Mouse (Mus musculus) kidney, postnatal 0 days (tissue): ENCODE measurements at regions not wholly inside any gene's neighbourhood (a gene's known extent, or its start where the extent isn't known, plus 50 kb on each side); places are given as distances from the start of the nearest gene placed in this dataset.

ENCODE experiments used
- ATAC-seq: fragments of 200-750 bp; cut with Nextera tagmentation; replicated peaks from 2 replicates; pipeline ENCODE4 v1.8.0; 2017; ENCODE audit warnings: low read depth, moderate number of reproducible peaks, moderate TSS enrichment, moderate library complexity; ENCODE audit not compliant: low FRiP score
- DNase-seq: peaks from one replicate; pipeline ENCODE4 v3.0.0-alpha.2; 2016; ENCODE audit warnings: low spot score
- H3K27ac ChIP-seq: fragments of 300-500 bp; sonication (generic); 2 replicates; pipeline ENCODE4 v1.5.1; 2014; ENCODE audit warnings: mild to moderate bottlenecking
- H3K27me3 ChIP-seq: fragments of 300-500 bp; sonication (generic); 2 replicates; pipeline ENCODE4 v1.6.1; 2014; ENCODE audit warnings: low read length, mixed read lengths; ENCODE audit not compliant: insufficient read depth
- H3K36me3 ChIP-seq: fragments of 300-500 bp; sonication (generic); 2 replicates; pipeline ENCODE4 v1.6.1; 2014; ENCODE audit warnings: low read length, mixed read lengths; ENCODE audit not compliant: insufficient read depth
- H3K4me1 ChIP-seq: fragments of 300-500 bp; sonication (generic); replicated peaks from 2 replicates; pipeline ENCODE4 v1.6.1; 2014; ENCODE audit warnings: antibody characterized with exemption, low read length, mixed read lengths; ENCODE audit not compliant: insufficient read depth
- H3K4me2 ChIP-seq: fragments of 300-500 bp; sonication (generic); 2 replicates; pipeline ENCODE4 v1.6.1; 2014; ENCODE audit warnings: mild to moderate bottlenecking, low read length, moderate library complexity, mixed read lengths
- H3K4me3 ChIP-seq: fragments of 300-500 bp; sonication (generic); replicated peaks from 2 replicates; pipeline ENCODE4 v1.5.1; 2014; ENCODE audit warnings: low read depth, low read length
- H3K9ac ChIP-seq: fragments of 300-500 bp; sonication (generic); 2 replicates; pipeline ENCODE4 v1.6.1; 2014; ENCODE audit warnings: low read depth, low read length
- H3K9me3 ChIP-seq: fragments of 300-500 bp; sonication (generic); replicated peaks from 2 replicates; pipeline ENCODE4 v1.6.1; 2016; ENCODE audit warnings: low read length, inconsistent platforms, mixed read lengths
- CTCF ChIP-seq: IDR thresholded peaks from 2 replicates; pipeline ENCODE4 v1.5.1; 2016; ENCODE audit warnings: antibody characterized with exemption, low read depth, mild to moderate bottlenecking, moderate library complexity
- WGBS: fragments of 180-500 bp; shearing (Covaris S2); extraction: QIAGEN DNeasy Blood & Tissue Kit; methylation state at CpG from one replicate; pipeline ENCODE4 v1.1.7; 2014; 5-methylcytosine and 5-hydroxymethylcytosine counted together

- no peaks in the 10 kb centered on the region for H3K9me3 ChIP-seq
- no peak overlapping the region for H3K27ac ChIP-seq
- H3K4me1 ChIP-seq, result no peaks in the 10 kb centered on the region; the same call in 1 of the 2 replicates
- 74% methylated on average over 6 of the region's 6 CpGs for WGBS
- H3K4me2 ChIP-seq, result no peak overlapping the region
- no peak for DNase-seq
- TF ChIP-seq CTCF, result no peak
- no peaks in the 10 kb centered on the region for H3K27me3 ChIP-seq
- ATAC-seq, result no peak
- no peak overlapping the region for H3K9ac ChIP-seq
- H3K4me3 ChIP-seq, result no peak overlapping the region
- no peaks in the 10 kb centered on the region for H3K36me3 ChIP-seq
Measured at GRCm38 (mm10) chr10:126753201-126753600, 148.0 kb downstream of the Atp23 start.

GRCm38 (mm10) chr10:126752699-126753098 is 148.5 kb downstream of the Atp23 start:
- H3K27me3 ChIP-seq, result no peaks in the 10 kb centered on the region
- H3K4me1 ChIP-seq, result no peaks in the 10 kb centered on the region; the same call in 1 of the 2 replicates
- H3K27ac ChIP-seq, result no peak overlapping the region
- H3K9ac ChIP-seq, result no peak overlapping the region
- H3K36me3 ChIP-seq, result no peaks in the 10 kb centered on the region
- no peak overlapping the region for H3K4me2 ChIP-seq
- TF ChIP-seq CTCF, result peak; percentile 60
- DNase-seq, result peak; percentile 15
- ATAC-seq, result no peak
- H3K4me3 ChIP-seq, result no peak overlapping the region
- H3K9me3 ChIP-seq, result no peaks in the 10 kb centered on the region
- WGBS, result 55% methylated on average over 11 of the region's 11 CpGs

- Histone ChIP-seq H3K4me3 (no peak overlapping the region), H3K4me2 (no peak overlapping the region), H3K9ac (no peak overlapping the region), H3K27me3 (no peaks in the 10 kb centered on the region), H3K27ac (no peak overlapping the region), H3K4me1 (no peaks in the 10 kb centered on the region; the same call in 1 of the 2 replicates), H3K36me3 (no peaks in the 10 kb centered on the region), H3K9me3 (no peaks in the 10 kb centered on the region)
- TF ChIP-seq CTCF, result no peak
- ATAC-seq (peak; percentile 43; the same call in 1 of the 2 replicates), DNase-seq (peak; percentile 37)
- WGBS, result 25% methylated on average over 17 of the region's 17 CpGs
Measured at GRCm38 (mm10) chr10:126748696-126749466, 152.3 kb downstream of the Atp23 start.

- no peak overlapping the region for H3K4me2 ChIP-seq
- no peaks in the 10 kb centered on the region for H3K27me3 ChIP-seq
- DNase-seq (peak; percentile 37), ATAC-seq (no peak)
- no peak for TF ChIP-seq CTCF
- H3K4me3 ChIP-seq, result no peak overlapping the region
- H3K9me3 ChIP-seq, result no peaks in the 10 kb centered on the region
- no peaks in the 10 kb centered on the region for H3K36me3 ChIP-seq
- no peak overlapping the region for H3K27ac ChIP-seq
- H3K9ac ChIP-seq, result no peak overlapping the region
- H3K4me1 ChIP-seq, result no peaks in the 10 kb centered on the region
- WGBS, result 20% methylated on average over 2 of the region's 2 CpGs
Measured at GRCm38 (mm10) chr10:126734661-126735060, 166.5 kb downstream of the Atp23 start.

GRCm38 (mm10) chr10:126727840-126728239 is 173.3 kb downstream of the Atp23 start:
- no peak overlapping the region for H3K27ac ChIP-seq

GRCm38 (mm10) chr10:126717961-126718360 is 183.2 kb downstream of the Atp23 start:
- 45% methylated on average over 2 of the region's 2 CpGs for WGBS
- no peak for ATAC-seq
- Histone ChIP-seq H3K27ac (no peak overlapping the region), H3K36me3 (no peaks in the 10 kb centered on the region), H3K4me3 (no peak overlapping the region), H3K9me3 (no peaks in the 10 kb centered on the region), H3K4me1 (no peaks in the 10 kb centered on the region), H3K27me3 (no peaks in the 10 kb centered on the region), H3K9ac (no peak overlapping the region), H3K4me2 (no peak overlapping the region)
- DNase-seq, result peak; percentile 4
- TF ChIP-seq CTCF, result no peak

More at GRCm38 (mm10) chr10:126727840-126728239, 173.3 kb downstream of the Atp23 start:
- Histone ChIP-seq H3K27me3 (no peaks in the 10 kb centered on the region), H3K4me2 (no peak overlapping the region), H3K4me3 (no peak overlapping the region), H3K9ac (no peak overlapping the region), H3K4me1 (no peaks in the 10 kb centered on the region), H3K36me3 (no peaks in the 10 kb centered on the region), H3K9me3 (no peaks in the 10 kb centered on the region)
- DNase-seq (no peak), ATAC-seq (no peak)
- no peak for TF ChIP-seq CTCF
- 87% methylated on average over 4 of the region's 4 CpGs for WGBS

- DNase-seq, result no peak
- Histone ChIP-seq H3K27me3 (no peaks in the 10 kb centered on the region), H3K36me3 (no peaks in the 10 kb centered on the region), H3K9me3 (no peaks in the 10 kb centered on the region), H3K4me1 (no peaks in the 10 kb centered on the region), H3K9ac (no peak overlapping the region), H3K4me3 (no peak overlapping the region), H3K27ac (no peak overlapping the region), H3K4me2 (no peak overlapping the region)
- no peak for ATAC-seq
- WGBS, result 18% methylated on average over 3 of the region's 3 CpGs
- TF ChIP-seq CTCF, result no peak
Measured at GRCm38 (mm10) chr10:126711758-126712157, 189.4 kb downstream of the Atp23 start.
